Mouse (Mus musculus): Measurements from ENCODE around the gene Gm10309. TPM values are rescaled to one million over a fixed set of nuclear protein-coding genes. Genes with fewer than 3 reads are reported as not detected.
A peak's percentile ranks its signal among the peaks of the same experiment; 100 is the strongest.

Gm10309 gene
- polyA plus RNA-seq, 1 experiment = 5.4 TPM

GRCm38 (mm10) chr17:86471684-86472083, 33.3 kb downstream of the Gm10309 start:
- Histone ChIP-seq H3K27me3 (ENCODE audit: control insufficient read depth, insufficient read depth, low read length) (no peaks in the 10 kb centered on the region), H3K4me1 (ENCODE audit: control insufficient read depth, insufficient read depth, low read length) (no peaks in the 10 kb centered on the region), H3K36me3 (ENCODE audit: control insufficient read depth, insufficient read depth, low read length) (no peaks in the 10 kb centered on the region), H3K27ac (ENCODE audit: control insufficient read depth, insufficient read depth, low read depth, low read length) (no peak overlapping the region), H3K4me3 (ENCODE audit: control insufficient read depth, low read depth, low read length) (no peak overlapping the region)
- TF ChIP-seq POLR2A (IDR thresholded peaks at IDR 0.05; ENCODE audit: control insufficient read depth, low read depth, low read length) (no peak), CTCF (IDR thresholded peaks at IDR 0.05; ENCODE audit: control insufficient read depth, insufficient read depth, insufficient replicate concordance, low read depth, low read length) (peak; percentile 25; the same call in 1 of the 2 replicates)

- no peaks in the 10 kb centered on the region for H3K27me3 ChIP-seq (ENCODE audit: control insufficient read depth, insufficient read depth, low read length)
- TF ChIP-seq CTCF (IDR thresholded peaks at IDR 0.05; ENCODE audit: control insufficient read depth, insufficient read depth, insufficient replicate concordance, low read depth, low read length) (no peak), POLR2A (IDR thresholded peaks at IDR 0.05; ENCODE audit: control insufficient read depth, low read depth, low read length) (no peak)
- no peak overlapping the region for H3K4me3 ChIP-seq (ENCODE audit: control insufficient read depth, low read depth, low read length)
- H3K4me1 ChIP-seq (ENCODE audit: control insufficient read depth, insufficient read depth, low read length) = no peaks in the 10 kb centered on the region
- no peaks in the 10 kb centered on the region for H3K36me3 ChIP-seq (ENCODE audit: control insufficient read depth, insufficient read depth, low read length)
- H3K27ac ChIP-seq (ENCODE audit: control insufficient read depth, insufficient read depth, low read depth, low read length) = no peak overlapping the region
Measured at GRCm38 (mm10) chr17:86470160-86470559, 34.9 kb downstream of the Gm10309 start.

- Histone ChIP-seq H3K4me3 (ENCODE audit: control insufficient read depth, low read depth, low read length) (no peak overlapping the region), H3K27me3 (ENCODE audit: control insufficient read depth, insufficient read depth, low read length) (no peaks in the 10 kb centered on the region), H3K4me1 (ENCODE audit: control insufficient read depth, insufficient read depth, low read length) (no peaks in the 10 kb centered on the region), H3K36me3 (ENCODE audit: control insufficient read depth, insufficient read depth, low read length) (no peaks in the 10 kb centered on the region), H3K27ac (ENCODE audit: control insufficient read depth, insufficient read depth, low read depth, low read length) (no peak overlapping the region)
- TF ChIP-seq POLR2A (IDR thresholded peaks at IDR 0.05; ENCODE audit: control insufficient read depth, low read depth, low read length) = no peak
- TF ChIP-seq CTCF (IDR thresholded peaks at IDR 0.05; ENCODE audit: control insufficient read depth, insufficient read depth, insufficient replicate concordance, low read depth, low read length) = no peak
Measured at GRCm38 (mm10) chr17:86467967-86468366, 37.1 kb downstream of the Gm10309 start.

- TF ChIP-seq POLR2A (IDR thresholded peaks at IDR 0.05; ENCODE audit: control insufficient read depth, low read depth, low read length) (no peak), CTCF (IDR thresholded peaks at IDR 0.05; ENCODE audit: control insufficient read depth, insufficient read depth, insufficient replicate concordance, low read depth, low read length) (no peak)
- H3K4me3 ChIP-seq (ENCODE audit: control insufficient read depth, low read depth, low read length) = no peak overlapping the region
- no peaks in the 10 kb centered on the region for H3K36me3 ChIP-seq (ENCODE audit: control insufficient read depth, insufficient read depth, low read length)
- H3K27ac ChIP-seq (ENCODE audit: control insufficient read depth, insufficient read depth, low read depth, low read length) = no peak overlapping the region
- H3K4me1 ChIP-seq (ENCODE audit: control insufficient read depth, insufficient read depth, low read length) = no peaks in the 10 kb centered on the region
- H3K27me3 ChIP-seq (ENCODE audit: control insufficient read depth, insufficient read depth, low read length) = no peaks in the 10 kb centered on the region
Measured at GRCm38 (mm10) chr17:86467291-86467898, 37.6 kb downstream of the Gm10309 start.

- TF ChIP-seq POLR2A (IDR thresholded peaks at IDR 0.05; ENCODE audit: control insufficient read depth, low read depth, low read length) = no peak
- no peak for TF ChIP-seq CTCF (IDR thresholded peaks at IDR 0.05; ENCODE audit: control insufficient read depth, insufficient read depth, insufficient replicate concordance, low read depth, low read length)
- H3K27ac ChIP-seq (ENCODE audit: control insufficient read depth, insufficient read depth, low read depth, low read length) = no peak overlapping the region
- no peaks in the 10 kb centered on the region for H3K4me1 ChIP-seq (ENCODE audit: control insufficient read depth, insufficient read depth, low read length)
- no peak overlapping the region for H3K4me3 ChIP-seq (ENCODE audit: control insufficient read depth, low read depth, low read length)
- H3K36me3 ChIP-seq (ENCODE audit: control insufficient read depth, insufficient read depth, low read length) = no peaks in the 10 kb centered on the region
- no peaks in the 10 kb centered on the region for H3K27me3 ChIP-seq (ENCODE audit: control insufficient read depth, insufficient read depth, low read length)
Measured at GRCm38 (mm10) chr17:86466871-86467270, 38.2 kb downstream of the Gm10309 start.

GRCm38 (mm10) chr17:86466412-86466811, 38.6 kb downstream of the Gm10309 start:
- H3K27ac ChIP-seq (ENCODE audit: control insufficient read depth, insufficient read depth, low read depth, low read length) = no peak overlapping the region
- no peaks in the 10 kb centered on the region for H3K36me3 ChIP-seq (ENCODE audit: control insufficient read depth, insufficient read depth, low read length)
- H3K4me3 ChIP-seq (ENCODE audit: control insufficient read depth, low read depth, low read length) = no peak overlapping the region
- TF ChIP-seq POLR2A (IDR thresholded peaks at IDR 0.05; ENCODE audit: control insufficient read depth, low read depth, low read length) (no peak), CTCF (IDR thresholded peaks at IDR 0.05; ENCODE audit: control insufficient read depth, insufficient read depth, insufficient replicate concordance, low read depth, low read length) (no peak)
- no peaks in the 10 kb centered on the region for H3K27me3 ChIP-seq (ENCODE audit: control insufficient read depth, insufficient read depth, low read length)
- H3K4me1 ChIP-seq (ENCODE audit: control insufficient read depth, insufficient read depth, low read length) = no peaks in the 10 kb centered on the region

- Histone ChIP-seq H3K36me3 (ENCODE audit: control insufficient read depth, insufficient read depth, low read length) (no peaks in the 10 kb centered on the region), H3K27me3 (ENCODE audit: control insufficient read depth, insufficient read depth, low read length) (no peaks in the 10 kb centered on the region), H3K4me3 (ENCODE audit: control insufficient read depth, low read depth, low read length) (no peak overlapping the region), H3K27ac (ENCODE audit: control insufficient read depth, insufficient read depth, low read depth, low read length) (no peak overlapping the region), H3K4me1 (ENCODE audit: control insufficient read depth, insufficient read depth, low read length) (no peaks in the 10 kb centered on the region)
- TF ChIP-seq CTCF (IDR thresholded peaks at IDR 0.05; ENCODE audit: control insufficient read depth, insufficient read depth, insufficient replicate concordance, low read depth, low read length) (no peak), POLR2A (IDR thresholded peaks at IDR 0.05; ENCODE audit: control insufficient read depth, low read depth, low read length) (no peak)
Measured at GRCm38 (mm10) chr17:86465865-86466264, 39.2 kb downstream of the Gm10309 start.

All from testis, adult 2 months (tissue).